Mouse (Mus musculus) mouse embryonic stem cell (cell line): ENCODE measurements at regions not wholly inside any gene's neighbourhood (a gene's known extent, or its start where the extent isn't known, plus 50 kb on each side); places are given as distances from the start of the nearest gene placed in this dataset.

Experiments used
- in situ Hi-C, 2 experiments: fragments of 300-500 bp; cut with MboI; formaldehyde crosslinking; loops; 1 replicate in 1 of 2; 3 replicates in 1 of 2; pipeline ENCODE4 v1.14.3; 2019 to 2020; ENCODE audit warnings: low sequenced_read_pairs in 2 of 2, low pct_unique_long_range_greater_than_20kb in 1 of 2, mixed read lengths in 1 of 2; ENCODE audit not compliant: unreplicated experiment in 1 of 2

GRCm38 (mm10) chr6:51790293-51790692 lies 222.1 kb downstream of the Skap2 start:
- in situ Hi-C loops = no loop called here

GRCm38 (mm10) chr6:51790693-51791092 lies 221.7 kb downstream of the Skap2 start:
- in situ Hi-C loops = no loop called here

GRCm38 (mm10) chr6:51795300-51795699 lies 217.0 kb downstream of the Skap2 start:
- in situ Hi-C loops = no loop called here

- in situ Hi-C loops = no loop called here
Observed at GRCm38 (mm10) chr6:51798577-51799240, 213.6 kb downstream of the Skap2 start.

- in situ Hi-C loops = no loop called here
Observed at GRCm38 (mm10) chr6:51805656-51806055, 206.7 kb downstream of the Skap2 start.
